Mouse (Mus musculus) T-cell, adult 66 days (primary cell): Measurements from ENCODE around the gene Col8a2. TPM values are rescaled to one million over a fixed set of nuclear protein-coding genes. Genes with fewer than 3 reads are reported as not detected.

Source experiments
- total RNA-seq, 2 experiments: library from RNA; stranded (reverse); gene quantifications; 3 replicates in 1 of 2; 4 replicates in 1 of 2; pipeline ENCODE4 v1.2.4; 2023

The Col8a2 gene
- under 1 TPM in 1 of 2 experiments, not detected in 1; 0.12 TPM for total RNA-seq

GRCm38 (mm10) chr4:126286492-126286891 lies at the start of gene Col8a2:
Gene Col8a2 (plus strand): TSS chr4:126286793.

GRCm38 (mm10) chr4:126256131-126256791 lies 30.3 kb upstream of the Col8a2 start, which contains the start of gene Map7d1:
Gene Map7d1 (minus strand): TSS chr4:126256343.

DNA sequence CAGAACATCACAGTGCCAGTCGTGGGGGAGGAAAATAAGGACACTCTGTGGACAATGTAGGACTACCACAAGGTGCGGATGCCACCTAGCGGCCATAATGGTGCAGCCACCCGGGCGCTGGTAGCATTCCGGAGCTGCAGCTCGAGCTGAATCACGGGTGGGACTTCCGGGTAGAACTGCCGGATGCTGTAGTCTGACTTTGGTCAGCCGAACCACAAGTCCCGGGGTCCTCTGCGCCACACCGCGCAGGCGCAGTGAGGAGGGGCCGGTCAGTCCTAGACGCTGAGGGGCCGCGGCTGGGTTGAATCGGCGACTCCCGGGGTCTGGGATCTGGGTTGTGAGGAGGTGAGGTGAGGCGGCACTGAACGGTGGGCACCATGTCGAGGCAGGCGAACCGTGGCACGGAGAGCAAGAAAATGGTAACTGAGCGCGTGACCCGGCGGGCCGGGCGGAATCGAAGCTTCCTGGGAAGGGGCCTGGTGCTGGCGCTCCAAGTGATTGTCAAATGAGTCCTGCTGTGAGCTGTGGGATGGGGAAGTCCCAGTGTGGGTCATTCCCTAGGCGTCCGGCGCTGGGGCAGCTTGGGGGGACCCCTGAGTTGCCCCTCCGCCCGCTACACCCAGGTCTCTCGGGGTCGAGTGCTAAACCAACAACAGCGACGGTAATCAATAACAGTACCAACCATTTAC lies 24.3 kb upstream of the Col8a2 start, which contains the start of gene Trappc3:
TSS of gene Trappc3 (plus strand) at position 207 of the 689 bp plus-strand sequence.

GRCm38 (mm10) chr4:126321111-126321853 lies 34.7 kb downstream of the Col8a2 start, which contains the start of gene Adprhl2:
Gene Adprhl2 (minus strand): TSS chr4:126321703.

GRCm38 (mm10) chr4:126325281-126325861 lies 38.8 kb downstream of the Col8a2 start, which contains the start of gene Tekt2:
Gene Tekt2 (minus strand): TSS chr4:126325688.

Other genes starting within 250 kb of the Col8a2 start
- 10 to 100 TPM; 48.9 to 52.7 TPM for gene Mrps15, start 239.9 kb upstream of the Col8a2 start, total RNA-seq
- gene Oscp1, start 228.2 kb upstream of the Col8a2 start, total RNA-seq, result under 1 TPM; 0.47 to 0.61 TPM
- 10 to 100 TPM; 11.6 to 17.4 TPM for gene Lsm10, start 190.2 kb upstream of the Col8a2 start, total RNA-seq
- 10 to 100 TPM; 36.6 to 37.5 TPM for gene Stk40, start 182.8 kb upstream of the Col8a2 start, total RNA-seq
- gene Eva1b, start 139.0 kb upstream of the Col8a2 start, total RNA-seq, result 10 to 100 TPM; 18.6 to 19.0 TPM
- gene Sh3d21, start 123.3 kb upstream of the Col8a2 start, total RNA-seq, result 1 to 10 TPM; 1.3 to 1.7 TPM
- gene Thrap3, start 84.0 kb upstream of the Col8a2 start, total RNA-seq, result 100 to 1,000 TPM; 542 to 594 TPM
- gene Map7d1, start 30.4 kb upstream of the Col8a2 start, total RNA-seq, result 10 to 100 TPM; 64.9 to 68.9 TPM
- 10 to 100 TPM; 34.9 to 41.5 TPM for gene Trappc3, start 24.5 kb upstream of the Col8a2 start, total RNA-seq
- 10 to 100 TPM; 40.9 to 41.6 TPM for gene Adprhl2, start 34.9 kb downstream of the Col8a2 start, total RNA-seq
- under 1 TPM in 1 of 2 experiments, not detected in 1; 0.64 TPM for gene Tekt2, start 38.9 kb downstream of the Col8a2 start, total RNA-seq
- gene Ago3, start 142.8 kb downstream of the Col8a2 start, total RNA-seq, result 10 to 100 TPM; 35.8 to 41.6 TPM
- 10 to 100 TPM; 47.6 to 49.3 TPM for gene Ago1, start 181.8 kb downstream of the Col8a2 start, total RNA-seq
- under 1 TPM; 0.15 to 0.29 TPM for gene Ago4, start 246.7 kb downstream of the Col8a2 start, total RNA-seq